Mouse (Mus musculus) heart, embryonic 11.5 days (tissue): Measurements from ENCODE around the gene Gpr108. TPM values are rescaled to one million over a fixed set of nuclear protein-coding genes. Genes with fewer than 3 reads are reported as not detected.
"Not testable (repeated sequence)": the region's sequence is repeated elsewhere in the genome, so short reads cannot be mapped to it uniquely, and the experiment has no call there.

ENCODE experiments used
- ATAC-seq: fragments of 200-750 bp; cut with Nextera tagmentation; replicated peaks from 2 replicates; pipeline ENCODE4 v1.8.0; 2017; ENCODE audit warnings: moderate library complexity; ENCODE audit not compliant: insufficient number of reproducible peaks, low FRiP score, low TSS enrichment
- H3K27ac ChIP-seq: fragments of 300-500 bp; sonication (generic); 2 replicates; pipeline ENCODE4 v1.5.1; 2014; ENCODE audit warnings: mild to moderate bottlenecking, low read depth, low read length
- H3K27me3 ChIP-seq: fragments of 300-500 bp; sonication (generic); 2 replicates; pipeline ENCODE4 v1.6.1; 2014; ENCODE audit warnings: mild to moderate bottlenecking, low read length, mixed read lengths; ENCODE audit not compliant: control insufficient read depth, insufficient read depth
- H3K36me3 ChIP-seq: fragments of 300-500 bp; sonication (generic); 2 replicates; pipeline ENCODE4 v1.6.1; 2014; ENCODE audit warnings: mild to moderate bottlenecking, low read length, moderate library complexity, mixed read lengths; ENCODE audit not compliant: control insufficient read depth, insufficient read depth
- H3K4me1 ChIP-seq: fragments of 300-500 bp; sonication (generic); 2 replicates; pipeline ENCODE4 v1.6.1; 2014; ENCODE audit warnings: low read length; ENCODE audit not compliant: control insufficient read depth, insufficient read depth
- H3K4me2 ChIP-seq: fragments of 300-500 bp; sonication (generic); 2 replicates; pipeline ENCODE4 v1.6.1; 2014; ENCODE audit warnings: mild to moderate bottlenecking, moderate library complexity
- H3K4me3 ChIP-seq: fragments of 300-500 bp; sonication (generic); 2 replicates; pipeline ENCODE4 v1.5.1; 2014; ENCODE audit warnings: low read depth, low read length
- H3K9ac ChIP-seq: fragments of 300-500 bp; sonication (generic); 2 replicates; pipeline ENCODE4 v1.6.1; 2014; ENCODE audit warnings: mild to moderate bottlenecking, low read depth, low read length, moderate library complexity
- H3K9me3 ChIP-seq: fragments of 300-500 bp; sonication (generic); replicated peaks from 2 replicates; pipeline ENCODE4 v1.6.1; 2016; ENCODE audit warnings: low read length; ENCODE audit not compliant: control insufficient read depth
- WGBS: fragments of 180-500 bp; shearing (Covaris S2); extraction: QIAGEN DNeasy Blood & Tissue Kit; methylation state at CpG from one replicate; pipeline ENCODE4 v1.1.7; 2014; ENCODE audit not compliant: insufficient replicate concordance; 5-methylcytosine and 5-hydroxymethylcytosine counted together
- polyA plus RNA-seq: library from polyadenylated mRNA; unstranded; fragments of >200 nt; fragmentation: Nextera tagmentation; extraction: Ambion mirVana; gene quantifications from 2 replicates; pipeline ENCODE4 v1.2.1, GENCODE M21; 2014

Gpr108 gene
- polyA plus RNA-seq, 1 experiment from 2014 or later, result 24.0 TPM

GRCm38 (mm10) chr17:57286718-57287355 is 38.6 kb upstream of the Gpr108 start:
- 76% methylated on average over 8 of the region's 8 CpGs for WGBS
- Histone ChIP-seq H3K4me1 (no peaks in the 10 kb centered on the region), H3K9ac (no peak overlapping the region), H3K9me3 (no peaks in the 10 kb centered on the region), H3K4me2 (no peak overlapping the region), H3K27me3 (no peaks in the 10 kb centered on the region), H3K36me3 (no peaks in the 10 kb centered on the region), H3K4me3 (no peak overlapping the region), H3K27ac (no peak overlapping the region)
- no peak for ATAC-seq

DNA sequence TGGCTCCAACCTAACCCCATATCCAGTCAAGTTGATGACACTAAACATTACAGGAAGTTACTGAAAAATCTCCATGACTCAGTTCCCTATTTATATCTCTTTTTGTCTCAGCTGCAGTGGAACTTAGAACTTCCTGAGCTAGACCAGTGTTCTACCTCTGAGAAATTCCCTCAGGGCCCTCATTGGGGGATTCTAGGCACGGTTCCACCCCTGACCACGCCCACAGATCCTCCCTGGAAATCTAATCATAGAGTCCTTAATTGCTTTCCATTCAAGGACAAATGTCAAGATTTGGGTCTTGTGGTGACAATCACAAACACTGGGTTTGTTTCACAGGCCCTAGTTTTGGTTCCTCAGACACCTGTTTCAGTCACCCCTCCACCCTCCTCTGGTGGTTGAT is 36.8 kb upstream of the Gpr108 start:
- Histone ChIP-seq H3K4me3 (no peak overlapping the region), H3K36me3 (no peaks in the 10 kb centered on the region), H3K4me2 (no peak overlapping the region), H3K9ac (no peak overlapping the region), H3K27me3 (no peaks in the 10 kb centered on the region), H3K4me1 (no peaks in the 10 kb centered on the region), H3K27ac (no peak overlapping the region), H3K9me3 (no peaks in the 10 kb centered on the region)
- no peak for ATAC-seq
- 48% methylated on average over 2 of the region's 2 CpGs for WGBS

- WGBS, result 68% methylated on average over 5 of the region's 5 CpGs
- no peak overlapping the region for H3K4me2 ChIP-seq
- H3K36me3 ChIP-seq, result no peaks in the 10 kb centered on the region
- H3K4me1 ChIP-seq, result no peaks in the 10 kb centered on the region
- ATAC-seq, result no peak
- H3K9ac ChIP-seq, result no peak overlapping the region
- H3K27ac ChIP-seq, result no peak overlapping the region
- no peak overlapping the region for H3K4me3 ChIP-seq
- no peaks in the 10 kb centered on the region for H3K9me3 ChIP-seq
- peaks cover 6% of the 10 kb centered on the region for H3K27me3 ChIP-seq
Measured at GRCm38 (mm10) chr17:57283906-57284305, 35.7 kb upstream of the Gpr108 start.

DNA sequence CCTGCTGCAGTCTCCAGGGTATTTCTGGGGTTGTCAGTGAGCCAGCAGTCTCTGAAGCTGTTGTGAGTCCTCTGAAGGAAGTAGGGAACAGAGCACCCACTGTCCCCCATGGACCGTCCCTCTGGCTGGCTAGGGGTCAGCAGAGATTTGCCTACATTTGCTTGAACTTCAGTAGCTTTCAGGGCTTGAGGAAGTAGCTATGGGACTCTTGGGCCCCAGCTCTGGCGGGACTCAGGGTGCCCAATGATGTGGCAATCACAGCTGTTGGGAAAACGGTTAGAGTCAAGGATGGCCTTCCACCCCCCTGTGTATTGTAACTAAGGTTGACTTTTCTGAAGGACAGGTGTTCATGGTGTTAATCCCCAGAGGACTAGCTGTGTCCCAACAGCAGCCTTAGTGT is 32.2 kb upstream of the Gpr108 start:
- no peaks in the 10 kb centered on the region for H3K9me3 ChIP-seq
- WGBS, result 68% methylated on average over 3 of the region's 3 CpGs
- H3K36me3 ChIP-seq, result no peaks in the 10 kb centered on the region
- H3K4me2 ChIP-seq, result no peak overlapping the region
- H3K27me3 ChIP-seq, result peaks cover 18% of the 10 kb centered on the region
- peaks cover 4% of the 10 kb centered on the region for H3K4me1 ChIP-seq
- H3K9ac ChIP-seq, result no peak overlapping the region
- ATAC-seq, result no peak
- H3K27ac ChIP-seq, result no peak overlapping the region
- H3K4me3 ChIP-seq, result no peak overlapping the region

DNA sequence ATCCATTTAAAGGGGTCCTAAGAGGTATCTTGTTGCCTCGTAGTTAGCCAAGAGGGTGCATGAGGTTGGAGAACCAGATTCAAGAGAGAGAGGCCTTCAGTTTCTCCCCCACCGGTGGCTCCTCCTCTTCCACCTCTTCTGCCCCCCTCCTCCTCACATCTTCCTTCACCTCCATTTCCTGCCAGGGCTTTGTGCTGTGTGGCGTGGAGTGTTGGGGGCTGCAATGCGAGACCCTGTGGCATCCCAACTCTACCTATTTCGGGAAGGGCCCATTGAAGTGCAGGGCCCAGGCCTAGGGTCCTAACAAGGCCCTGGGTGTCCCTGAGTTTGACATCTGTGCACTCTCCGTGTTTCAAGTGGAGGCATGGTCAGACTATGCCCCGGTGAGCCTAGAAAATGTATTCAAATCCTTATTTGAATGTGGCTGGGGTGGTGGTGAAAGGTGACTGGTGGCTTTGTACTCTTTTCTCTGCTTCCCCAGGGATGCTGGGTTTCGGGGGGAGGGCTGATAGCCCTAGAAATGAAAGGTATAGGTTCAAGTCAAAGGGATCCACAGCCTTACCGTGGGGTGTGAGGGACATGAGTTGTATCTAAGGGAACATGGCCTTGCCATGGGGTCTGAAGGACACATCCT is 31.5 kb upstream of the Gpr108 start:
- no peak overlapping the region for H3K9ac ChIP-seq
- WGBS, result 45% methylated on average over 9 of the region's 9 CpGs
- peaks cover 11% of the 10 kb centered on the region for H3K4me1 ChIP-seq
- no peak for ATAC-seq
- no peaks in the 10 kb centered on the region for H3K36me3 ChIP-seq
- H3K4me3 ChIP-seq, result no peak overlapping the region
- H3K27me3 ChIP-seq, result peaks cover 25% of the 10 kb centered on the region
- H3K9me3 ChIP-seq, result no peaks in the 10 kb centered on the region
- no peak overlapping the region for H3K27ac ChIP-seq
- no peak overlapping the region for H3K4me2 ChIP-seq

- WGBS, result 49% methylated on average over 26 of the region's 26 CpGs
- Histone ChIP-seq H3K9me3 (no peaks in the 10 kb centered on the region), H3K4me3 (no peak within 1 kb of the TSS), H3K4me1 (peaks cover 12% of the 10 kb centered on the region), H3K27ac (no peak within 1 kb of the TSS), H3K27me3 (peaks cover 29% of the 10 kb centered on the region), H3K36me3 (no peaks in the 10 kb centered on the region), H3K9ac (no peak within 1 kb of the TSS), H3K4me2 (no peak within 1 kb of the TSS)
- no peak for ATAC-seq
Measured at GRCm38 (mm10) chr17:57278943-57279590, 30.8 kb upstream of the Gpr108 start, which contains the start of gene Vav1. Vav1 (plus strand) TSS chr17:57279100.

GRCm38 (mm10) chr17:57278537-57278936 is 30.3 kb upstream of the Gpr108 start:
- Histone ChIP-seq H3K27ac (no peak overlapping the region), H3K4me2 (no peak overlapping the region), H3K4me3 (no peak overlapping the region), H3K9me3 (no peaks in the 10 kb centered on the region), H3K9ac (no peak overlapping the region), H3K27me3 (peaks cover 31% of the 10 kb centered on the region), H3K36me3 (no peaks in the 10 kb centered on the region), H3K4me1 (peaks cover 12% of the 10 kb centered on the region)
- no peak for ATAC-seq
- 65% methylated on average over 2 of the region's 2 CpGs for WGBS

DNA sequence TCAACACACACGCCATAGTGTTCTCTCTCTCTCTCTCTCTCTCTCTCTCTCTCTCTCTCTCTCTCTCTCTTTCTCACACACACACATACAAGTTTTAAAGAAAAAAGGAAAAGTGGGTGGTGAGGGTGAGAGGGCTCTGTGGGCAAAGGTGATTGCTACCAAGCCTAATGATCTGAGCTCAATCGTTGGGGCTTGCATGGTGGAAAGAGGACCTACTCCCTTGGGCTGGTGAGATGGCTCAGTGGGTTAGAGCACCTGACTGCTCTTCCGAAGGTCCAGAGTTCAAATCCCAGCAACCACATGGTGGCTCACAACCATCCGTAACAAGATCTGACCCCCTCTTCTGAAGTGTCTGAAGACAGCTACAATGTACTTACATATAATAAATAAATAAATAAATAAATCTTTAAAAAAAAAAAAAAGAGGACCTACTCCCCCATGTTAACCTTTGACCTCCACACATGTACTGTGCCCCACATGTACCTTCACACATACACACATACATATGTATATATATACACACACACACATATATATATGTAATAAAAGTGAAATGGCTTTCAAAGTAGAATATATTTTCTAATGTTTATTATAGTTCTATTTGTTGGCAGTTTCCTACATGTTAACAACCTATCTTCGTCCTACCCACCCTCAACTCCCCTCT is 29.5 kb upstream of the Gpr108 start:
- ATAC-seq, H3K4me2 ChIP-seq, H3K27ac ChIP-seq, H3K4me3 ChIP-seq, H3K36me3 ChIP-seq, H3K9me3 ChIP-seq, H3K9ac ChIP-seq: not testable (repeated sequence)
- H3K4me1 ChIP-seq, result peaks cover 12% of the 10 kb centered on the region
- H3K27me3 ChIP-seq, result peaks cover 31% of the 10 kb centered on the region
- WGBS, result 79% methylated on average over 4 of the region's 5 CpGs
